Mouse (Mus musculus): ENCODE results near the gene Pomp. TPM values are rescaled to one million over a fixed set of nuclear protein-coding genes. Genes with fewer than 3 reads are reported as not detected.

Gene Pomp
- polyA plus RNA-seq, 1 experiment from 2014 or later = 312 TPM

- H3K4me1 ChIP-seq (replicated peaks) = peaks cover 6% of the 10 kb centered on the region
- H3K36me3 ChIP-seq = no peaks in the 10 kb centered on the region
- no peak overlapping the region for H3K27ac ChIP-seq
- no peak for DNase-seq
- 61% methylated on average over 11 of the region's 11 CpGs for WGBS (ENCODE audit: insufficient replicate concordance)
- H3K4me2 ChIP-seq = no peak overlapping the region
- H3K4me3 ChIP-seq (replicated peaks) = no peak overlapping the region
- no peak overlapping the region for H3K9ac ChIP-seq
- H3K9me3 ChIP-seq (replicated peaks) = no peaks in the 10 kb centered on the region
- H3K27me3 ChIP-seq = no peaks in the 10 kb centered on the region
- no peak for ATAC-seq (ENCODE audit: low read depth)
Observed at GRCm38 (mm10) chr5:147907144-147907543, 46.9 kb downstream of the Pomp start.

GRCm38 (mm10) chr5:147907851-147908250 is 47.6 kb downstream of the Pomp start:
- no peaks in the 10 kb centered on the region for H3K4me1 ChIP-seq (replicated peaks)
- H3K36me3 ChIP-seq = no peaks in the 10 kb centered on the region
- H3K27ac ChIP-seq = no peak overlapping the region
- ATAC-seq (ENCODE audit: low read depth) = no peak
- no peak overlapping the region for H3K4me2 ChIP-seq
- no peaks in the 10 kb centered on the region for H3K27me3 ChIP-seq
- 71% methylated on average over 8 of the region's 8 CpGs for WGBS (ENCODE audit: insufficient replicate concordance)
- no peak overlapping the region for H3K9ac ChIP-seq
- no peak for DNase-seq
- H3K9me3 ChIP-seq (replicated peaks) = no peaks in the 10 kb centered on the region
- H3K4me3 ChIP-seq (replicated peaks) = no peak overlapping the region

DNA sequence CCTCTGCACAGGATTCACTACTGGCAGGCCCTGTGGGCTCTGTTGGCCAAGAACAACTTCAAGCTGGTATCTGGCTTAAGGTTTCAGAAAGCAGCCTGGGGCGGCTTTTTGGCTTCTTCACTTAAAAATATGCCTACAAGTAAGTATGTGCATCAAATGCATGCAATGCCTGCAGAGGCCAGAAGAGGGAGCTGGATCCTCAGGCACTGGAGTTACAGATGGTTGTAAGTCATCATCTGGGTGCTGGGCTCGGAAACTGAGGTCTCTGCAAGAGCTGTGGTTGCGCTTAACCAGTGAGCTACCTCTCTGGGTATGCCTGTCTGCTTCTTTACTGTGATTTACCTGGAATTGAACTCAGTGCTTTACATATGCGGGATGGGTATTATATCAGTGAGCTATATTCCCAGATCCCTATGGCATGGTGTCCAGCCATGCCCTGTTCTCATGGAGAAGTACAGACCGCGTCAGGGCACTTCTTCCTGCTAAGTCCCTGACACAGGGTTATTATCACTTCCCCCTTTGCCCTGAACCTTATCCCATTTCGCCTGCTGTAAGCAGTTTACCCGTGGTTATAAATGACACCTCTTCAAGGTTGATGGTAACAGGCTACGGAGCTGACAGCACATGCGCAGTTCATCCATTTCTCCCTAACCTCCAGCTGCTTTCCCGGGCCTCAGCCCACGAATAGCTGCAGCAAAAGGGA is 50.7 kb downstream of the Pomp start:
- ATAC-seq (ENCODE audit: low read depth) (0 out of 2 replicates have a peak, but pooled peaks have one; percentile 20), DNase-seq (no peak)
- Histone ChIP-seq H3K4me3 (replicated peaks) (no peak overlapping the region), H3K27ac (no peak overlapping the region), H3K4me2 (no peak overlapping the region), H3K4me1 (replicated peaks) (peaks cover 8% of the 10 kb centered on the region), H3K9ac (no peak overlapping the region), H3K9me3 (replicated peaks) (no peaks in the 10 kb centered on the region), H3K27me3 (no peaks in the 10 kb centered on the region), H3K36me3 (no peaks in the 10 kb centered on the region)
- 63% methylated on average over 12 of the region's 12 CpGs for WGBS (ENCODE audit: insufficient replicate concordance)

- H3K27ac ChIP-seq = no peak overlapping the region
- no peak overlapping the region for H3K4me2 ChIP-seq
Observed at GRCm38 (mm10) chr5:147911744-147912143, 51.5 kb downstream of the Pomp start.

DNA sequence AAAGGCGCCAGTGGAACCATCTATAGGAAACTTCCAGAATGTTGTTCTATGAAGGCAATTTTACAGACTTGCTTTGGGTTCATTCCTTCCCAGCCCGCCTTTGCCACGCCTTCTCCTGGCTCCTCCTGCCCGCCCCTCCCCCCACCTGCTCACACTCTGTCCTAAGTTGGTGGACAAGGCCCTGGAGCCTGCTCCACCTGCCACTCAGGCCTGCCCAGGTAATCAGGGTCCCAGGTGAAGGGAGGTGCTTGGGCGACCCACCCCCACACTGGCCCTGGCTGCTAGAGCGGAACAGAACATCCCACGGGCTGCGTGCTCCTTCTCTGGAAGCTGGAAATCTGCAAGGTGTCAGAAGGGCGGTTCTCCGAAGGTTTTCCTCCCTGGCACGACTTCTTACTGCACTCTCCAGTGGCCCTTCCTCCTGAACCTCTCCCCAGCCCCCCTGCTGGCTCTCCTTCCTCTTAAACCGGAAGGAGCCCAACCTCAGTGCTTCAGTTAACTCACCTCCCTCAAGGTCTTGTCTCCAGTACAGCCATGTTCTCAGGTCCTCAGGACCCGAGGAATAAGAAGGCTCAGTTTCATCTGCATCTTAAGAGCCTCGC is 53.1 kb downstream of the Pomp start:
- Histone ChIP-seq H3K4me1 (replicated peaks) (peaks cover 14% of the 10 kb centered on the region), H3K4me3 (replicated peaks) (no peak overlapping the region), H3K9ac (no peak overlapping the region), H3K4me2 (no peak overlapping the region), H3K27ac (no peak overlapping the region), H3K27me3 (no peaks in the 10 kb centered on the region), H3K36me3 (no peaks in the 10 kb centered on the region), H3K9me3 (replicated peaks) (no peaks in the 10 kb centered on the region)
- DNase-seq = no peak
- WGBS (ENCODE audit: insufficient replicate concordance) = 36% methylated on average over 14 of the region's 14 CpGs
- 0 out of 2 replicates have a peak, but pooled peaks have one; percentile 8 for ATAC-seq (ENCODE audit: low read depth)

More at GRCm38 (mm10) chr5:147911744-147912143, 51.5 kb downstream of the Pomp start:
- no peak for ATAC-seq (ENCODE audit: low read depth)
- no peak for DNase-seq
- Histone ChIP-seq H3K4me1 (replicated peaks) (peaks cover 8% of the 10 kb centered on the region), H3K9me3 (replicated peaks) (no peaks in the 10 kb centered on the region), H3K36me3 (no peaks in the 10 kb centered on the region), H3K27me3 (no peaks in the 10 kb centered on the region), H3K9ac (no peak overlapping the region), H3K4me3 (replicated peaks) (no peak overlapping the region)
- WGBS (ENCODE audit: insufficient replicate concordance) = 65% methylated on average over 5 of the region's 5 CpGs

- no peak for ATAC-seq (ENCODE audit: low read depth)
- Histone ChIP-seq H3K36me3 (no peaks in the 10 kb centered on the region), H3K27me3 (no peaks in the 10 kb centered on the region), H3K9ac (no peak overlapping the region), H3K4me2 (no peak overlapping the region), H3K4me3 (replicated peaks) (no peak overlapping the region), H3K27ac (no peak overlapping the region), H3K4me1 (replicated peaks) (peaks cover 16% of the 10 kb centered on the region), H3K9me3 (replicated peaks) (no peaks in the 10 kb centered on the region)
- 17% methylated on average over 6 of the region's 6 CpGs for WGBS (ENCODE audit: insufficient replicate concordance)
- DNase-seq = no peak
Observed at GRCm38 (mm10) chr5:147915038-147915566, 54.8 kb downstream of the Pomp start.

DNA sequence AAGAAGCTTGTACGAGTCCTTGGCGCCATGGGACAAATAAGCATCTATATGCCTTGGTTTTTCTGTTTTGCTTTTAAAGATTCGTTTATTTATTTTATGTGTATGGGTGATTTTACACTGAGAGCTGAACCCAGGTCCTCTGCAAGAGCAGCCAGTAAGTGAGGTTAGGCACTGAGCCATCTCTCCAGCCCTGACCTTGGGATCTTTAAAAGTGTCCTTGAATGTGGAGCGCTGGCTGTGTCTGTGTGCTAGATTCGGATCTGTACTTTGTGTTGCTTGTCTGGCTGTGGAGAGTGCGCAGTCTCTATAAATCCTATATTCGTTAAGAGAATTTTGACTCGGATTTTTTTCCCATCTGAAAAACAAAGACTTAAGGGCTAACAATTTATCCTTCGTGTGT is 55.9 kb downstream of the Pomp start:
- WGBS (ENCODE audit: insufficient replicate concordance) = 78% methylated on average over 9 of the region's 9 CpGs

DNA sequence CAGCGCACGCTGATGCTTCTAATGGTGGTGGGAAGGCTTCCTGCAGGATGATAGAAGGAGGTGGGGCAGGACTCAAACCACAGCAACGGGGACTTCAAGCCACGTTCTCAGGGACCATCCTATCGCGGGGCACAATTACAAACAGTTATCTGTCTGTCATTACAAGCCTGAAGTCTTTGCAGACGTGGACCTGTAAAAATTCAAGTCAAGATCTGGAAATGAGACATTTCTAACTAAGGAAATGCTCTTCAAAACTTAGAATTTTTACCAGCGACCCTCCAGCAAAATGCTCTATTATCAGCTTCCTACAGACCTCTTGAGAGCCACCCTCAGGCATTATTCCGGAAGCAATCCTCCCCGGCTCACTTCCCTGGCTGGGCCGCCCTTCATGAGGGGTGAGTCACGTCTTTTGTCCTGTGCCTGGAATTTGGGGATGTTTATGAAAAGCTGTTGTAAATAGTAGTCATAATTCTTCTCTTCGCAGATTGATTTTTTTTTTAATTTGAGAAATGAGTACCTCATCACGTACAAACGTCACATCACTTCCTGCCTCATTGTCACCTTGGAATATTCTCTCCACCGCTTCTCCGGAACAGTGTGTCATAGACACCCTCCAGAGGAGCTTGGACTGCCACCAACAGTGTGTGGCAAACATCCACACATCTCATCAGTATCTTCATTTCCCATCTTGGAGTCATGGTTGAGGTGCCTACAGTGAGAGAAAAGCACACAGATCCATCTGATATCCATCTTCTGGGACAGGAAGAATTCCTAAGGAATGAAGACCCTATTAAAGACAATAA is 58.0 kb downstream of the Pomp start:
- 13% methylated on average over 17 of the region's 17 CpGs for WGBS (ENCODE audit: insufficient replicate concordance)
- peak overlapping the region; percentile 42 for H3K4me2 ChIP-seq
- no peak overlapping the region for H3K27ac ChIP-seq
- H3K4me3 ChIP-seq (replicated peaks) = no peak overlapping the region
- no peaks in the 10 kb centered on the region for H3K9me3 ChIP-seq (replicated peaks)
- DNase-seq (no peak), ATAC-seq (ENCODE audit: low read depth) (peak; percentile 76)
- H3K27me3 ChIP-seq = no peaks in the 10 kb centered on the region
- H3K9ac ChIP-seq = no peak overlapping the region
- peaks cover 13% of the 10 kb centered on the region for H3K4me1 ChIP-seq (replicated peaks)
- no peaks in the 10 kb centered on the region for H3K36me3 ChIP-seq

More for the DNA sequence above, 55.9 kb downstream of the Pomp start:
- Histone ChIP-seq H3K9me3 (replicated peaks) (no peaks in the 10 kb centered on the region), H3K36me3 (no peaks in the 10 kb centered on the region), H3K4me3 (replicated peaks) (no peak overlapping the region), H3K4me1 (replicated peaks) (peaks cover 16% of the 10 kb centered on the region), H3K27me3 (no peaks in the 10 kb centered on the region), H3K27ac (no peak overlapping the region), H3K4me2 (no peak overlapping the region), H3K9ac (no peak overlapping the region)
- no peak for DNase-seq
- no peak for ATAC-seq (ENCODE audit: low read depth)

DNA sequence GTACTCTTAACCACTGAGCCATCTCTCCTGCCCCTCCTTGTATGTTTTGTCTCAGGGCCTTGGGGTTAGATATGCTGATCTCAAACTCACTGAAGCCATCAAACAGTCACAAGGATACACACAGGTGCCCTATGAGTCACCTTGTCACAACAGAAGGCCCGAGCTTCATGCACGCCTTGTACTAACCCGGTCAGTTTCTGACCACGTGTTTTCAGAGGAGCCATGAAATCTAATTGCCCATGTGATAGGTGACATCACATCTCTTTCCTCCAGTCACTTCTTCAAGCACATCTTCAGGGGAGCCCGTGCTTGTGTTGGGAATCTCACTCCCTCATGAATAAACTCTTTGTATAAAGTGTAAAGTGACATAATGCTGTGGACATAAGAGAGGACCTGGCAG is 64.4 kb downstream of the Pomp start:
- Histone ChIP-seq H3K4me1 (replicated peaks) (no peaks in the 10 kb centered on the region), H3K9me3 (replicated peaks) (no peaks in the 10 kb centered on the region), H3K36me3 (no peaks in the 10 kb centered on the region), H3K4me2 (no peak overlapping the region), H3K4me3 (replicated peaks) (no peak overlapping the region), H3K27me3 (no peaks in the 10 kb centered on the region), H3K27ac (no peak overlapping the region), H3K9ac (no peak overlapping the region)
- WGBS (ENCODE audit: insufficient replicate concordance) = 70% methylated on average over 5 of the region's 5 CpGs
- ATAC-seq (ENCODE audit: low read depth) (no peak), DNase-seq (no peak)
